Mouse (Mus musculus) mature B cell (primary cell): ENCODE measurements around the gene Tubgcp6.

Source experiments
- in situ Hi-C: fragments of 300-500 bp; cut with MboI; formaldehyde crosslinking; loops from 2 replicates; pipeline ENCODE4 v1.14.3; 2019

The Tubgcp6 gene

GRCm38 (mm10) chr15:89102646-89103045 is 20.3 kb downstream of the Tubgcp6 start:
- in situ Hi-C loops = no loop called here

GRCm38 (mm10) chr15:89100823-89101222 is 22.1 kb downstream of the Tubgcp6 start:
- in situ Hi-C loops = no loop called here

- in situ Hi-C loops = no loop called here
Measured at GRCm38 (mm10) chr15:89098616-89099015, 24.3 kb downstream of the Tubgcp6 start.

- in situ Hi-C loops = no loop called here
Measured at GRCm38 (mm10) chr15:89097450-89097849, 25.5 kb downstream of the Tubgcp6 start.

GRCm38 (mm10) chr15:89092181-89092580 is 30.7 kb downstream of the Tubgcp6 start:
- in situ Hi-C loops = no loop called here

GRCm38 (mm10) chr15:89090662-89091061 is 32.2 kb downstream of the Tubgcp6 start:
- in situ Hi-C loops = no loop called here

- in situ Hi-C loops = no loop called here
Measured at GRCm38 (mm10) chr15:89089248-89090051, 33.5 kb downstream of the Tubgcp6 start.

- in situ Hi-C loops = no loop called here
Measured at GRCm38 (mm10) chr15:89088607-89089247, 34.2 kb downstream of the Tubgcp6 start, which contains the start of gene Selenoo. Gene Selenoo, plus strand, starts transcription at chr15:89089084.

- in situ Hi-C loops = no loop called here
Measured at GRCm38 (mm10) chr15:89084826-89085225, 38.1 kb downstream of the Tubgcp6 start.

- in situ Hi-C loops = no loop called here
Measured at GRCm38 (mm10) chr15:89083906-89084305, 39.0 kb downstream of the Tubgcp6 start.

- in situ Hi-C loops = no loop called here
Measured at GRCm38 (mm10) chr15:89078208-89078836, 44.6 kb downstream of the Tubgcp6 start.

- in situ Hi-C loops = no loop called here
Measured at GRCm38 (mm10) chr15:89076156-89076731, 46.7 kb downstream of the Tubgcp6 start.

GRCm38 (mm10) chr15:89075478-89076147 is 47.3 kb downstream of the Tubgcp6 start:
- in situ Hi-C loops = no loop called here

- in situ Hi-C loops = no loop called here
Measured at GRCm38 (mm10) chr15:89074613-89075477, 48.1 kb downstream of the Tubgcp6 start, which contains the start of gene Trabd. Gene Trabd, plus strand, starts transcription at chr15:89075124.

- in situ Hi-C loops = no loop called here
Measured at GRCm38 (mm10) chr15:89073993-89074603, 48.8 kb downstream of the Tubgcp6 start.

GRCm38 (mm10) chr15:89070606-89071005 is 52.3 kb downstream of the Tubgcp6 start:
- in situ Hi-C loops = no loop called here

GRCm38 (mm10) chr15:89069336-89069840 is 53.5 kb downstream of the Tubgcp6 start:
- in situ Hi-C loops = no loop called here

- in situ Hi-C loops = no loop called here
Measured at GRCm38 (mm10) chr15:89068226-89068625, 54.7 kb downstream of the Tubgcp6 start.

GRCm38 (mm10) chr15:89067609-89068008 is 55.3 kb downstream of the Tubgcp6 start:
- in situ Hi-C loops = no loop called here

- in situ Hi-C loops = no loop called here
Measured at GRCm38 (mm10) chr15:89064891-89065290, 58.0 kb downstream of the Tubgcp6 start.
